ENCODE assay signal across 8 mouse cellular contexts in the genomic region with DNA sequence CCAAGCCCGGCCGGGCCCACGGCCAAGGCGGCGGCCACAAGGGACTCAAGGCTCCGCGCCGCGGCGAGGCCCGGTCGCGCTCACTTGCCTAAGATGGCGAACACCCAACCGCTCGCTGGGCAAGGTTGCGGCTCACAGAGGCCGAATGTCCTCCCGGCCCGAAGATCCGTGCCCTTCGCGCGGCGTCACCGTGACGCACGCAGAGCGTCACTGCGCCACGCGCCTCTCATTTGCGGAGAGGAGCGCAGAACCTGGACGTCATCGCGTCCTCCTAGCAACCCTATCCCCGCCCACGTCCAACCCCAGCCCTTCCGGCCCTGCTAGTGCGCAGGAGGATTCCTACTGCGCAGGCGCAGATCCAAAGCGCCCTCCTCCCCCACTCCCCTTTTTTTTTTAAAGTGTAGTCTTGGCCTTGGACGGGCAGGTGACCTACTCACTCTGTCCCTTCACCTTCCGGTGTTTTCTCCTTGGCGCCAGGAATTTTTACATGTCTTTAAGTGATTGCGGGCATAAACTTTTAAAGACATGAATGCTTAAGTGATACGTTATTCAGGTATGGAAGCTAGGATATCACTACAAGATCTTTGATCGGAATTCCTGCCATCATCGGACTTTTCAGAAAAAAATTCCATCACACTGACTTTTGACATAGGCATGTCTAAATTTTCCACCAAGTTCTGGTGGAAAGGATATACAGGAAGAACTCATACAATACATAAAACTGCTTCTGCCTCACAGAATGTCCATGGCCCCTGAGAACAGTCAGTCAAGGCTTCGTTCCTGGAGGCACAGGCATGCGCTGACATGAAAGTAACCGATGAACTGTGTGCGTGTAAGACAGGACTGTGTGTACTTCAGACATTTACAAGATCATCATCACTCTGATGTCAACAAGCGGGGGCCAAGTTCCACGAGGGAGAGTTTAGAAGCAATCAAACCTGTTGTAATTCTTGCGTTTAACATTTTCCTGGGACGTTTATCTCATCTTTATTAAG. TPM values are rescaled to one million over a fixed set of nuclear protein-coding genes. Genes with fewer than 3 reads are reported as not detected.
DNase-seq lines count a peak whose midpoint lies in the region; ATAC-seq and TF ChIP-seq lines count a peak whose summit lies in the region.

A gene (minus strand): TSS at position 232 of the 995 bp plus-strand sequence.

- peak within 1 kb of the TSS; percentile 85 for H3K4me2 ChIP-seq in heart, embryonic 11.5 days
- peak within 1 kb of the TSS; percentile 56 for H3K4me2 ChIP-seq in kidney, embryonic 16.5 days (replicated peaks; ENCODE audit: low read depth, low read length)
- peak within 1 kb of the TSS; percentile 90 for H3K4me2 ChIP-seq in myocyte (ENCODE audit: low read depth)

- TF ChIP-seq POLR2A in brain, embryonic 14.5 days (IDR thresholded peaks at IDR 0.05; ENCODE audit: borderline replicate concordance, extremely low read depth, insufficient read depth, insufficient read length, poor library complexity, severe bottlenecking): peak; percentile 90
- TF ChIP-seq POLR2A in liver, adult 2 months (IDR thresholded peaks at IDR 0.05; ENCODE audit: extremely low read depth, insufficient read depth, low read length): peak; percentile 99
- peak; percentile 100 for TF ChIP-seq POLR2A in myocyte (IDR thresholded peaks at IDR 0.05; ENCODE audit: insufficient read length, low read depth)

- H3K27ac ChIP-seq in heart, embryonic 11.5 days (ENCODE audit: low read depth, low read length): peak within 1 kb of the TSS; percentile 96
- H3K27ac ChIP-seq in kidney, embryonic 16.5 days (ENCODE audit: low read length): peak within 1 kb of the TSS; percentile 93
- peak within 1 kb of the TSS; percentile 88 for H3K27ac ChIP-seq in liver, adult 2 months (replicated peaks; ENCODE audit: insufficient read depth, low read depth, low read length)

- H3ac ChIP-seq in C2C12 (ENCODE audit: control insufficient read depth, insufficient read length, low read depth) (peak within 1 kb of the TSS; percentile 98), myocyte (ENCODE audit: control insufficient read depth, insufficient read length) (peak within 1 kb of the TSS; percentile 71)

- H3K79me2 ChIP-seq in C2C12 (ENCODE audit: control insufficient read depth, insufficient read depth) (peaks cover 46% of the 10 kb centered on the region), myocyte (ENCODE audit: control insufficient read depth, insufficient read depth) (peaks cover 39% of the 10 kb centered on the region)
- H3K79me2 ChIP-seq in liver, adult 2 months (ENCODE audit: control insufficient read depth, insufficient read depth, low read length): peaks cover 9% of the 10 kb centered on the region; the same call in 1 of the 2 replicates

- H3K27me3 ChIP-seq in C2C12 (ENCODE audit: control insufficient read depth, insufficient read depth, insufficient read length) (no peaks in the 10 kb centered on the region), myocyte (ENCODE audit: control insufficient read depth, insufficient read depth, insufficient read length) (no peaks in the 10 kb centered on the region)
- H3K27me3 ChIP-seq in erythroblast, embryonic 14.5 days (ENCODE audit: control insufficient read depth): no peaks in the 10 kb centered on the region
- H3K27me3 ChIP-seq in heart, embryonic 11.5 days (ENCODE audit: control insufficient read depth, insufficient read depth, low read length): no peaks in the 10 kb centered on the region
- H3K27me3 ChIP-seq in kidney, embryonic 16.5 days (ENCODE audit: insufficient read depth, low read length): no peaks in the 10 kb centered on the region
- no peaks in the 10 kb centered on the region for H3K27me3 ChIP-seq in liver, adult 2 months (ENCODE audit: control insufficient read depth, insufficient read depth, low read length)
- H3K27me3 ChIP-seq in splenic B cell, adult 2 months (ENCODE audit: control insufficient read depth, insufficient read depth, low read length, poor library complexity, severe bottlenecking): no peaks in the 10 kb centered on the region

- ATAC-seq in heart, embryonic 11.5 days (replicated peaks; ENCODE audit: insufficient number of reproducible peaks, low FRiP score, low TSS enrichment): peak; percentile 99
- peak; percentile 99 for ATAC-seq in kidney, embryonic 16.5 days (ENCODE audit: low FRiP score, low TSS enrichment)

- WGBS in heart, embryonic 11.5 days (ENCODE audit: insufficient replicate concordance): 11% methylated on average over 59 of the region's 59 CpGs
- 11% methylated on average over 59 of the region's 59 CpGs for WGBS in kidney, embryonic 16.5 days
- WGBS in liver, adult 2 months: 6% methylated on average over 59 of the region's 59 CpGs

- no peaks in the 10 kb centered on the region for H3K9me3 ChIP-seq in erythroblast, embryonic 14.5 days (ENCODE audit: control insufficient read depth, low read length)
- no peaks in the 10 kb centered on the region for H3K9me3 ChIP-seq in heart, embryonic 11.5 days (replicated peaks; ENCODE audit: control insufficient read depth, low read length)
- H3K9me3 ChIP-seq in kidney, embryonic 16.5 days (ENCODE audit: low read length): no peaks in the 10 kb centered on the region

- peaks cover 42% of the 10 kb centered on the region for H3K79me3 ChIP-seq in C2C12 (ENCODE audit: low read depth)

- peak within 1 kb of the TSS; percentile 95 for H3K9ac ChIP-seq in heart, embryonic 11.5 days (ENCODE audit: low read depth, low read length)
- H3K9ac ChIP-seq in kidney, embryonic 16.5 days (replicated peaks; ENCODE audit: low read length): peak within 1 kb of the TSS; percentile 97
- H3K9ac ChIP-seq in liver, adult 2 months (ENCODE audit: low read depth, low read length): peak within 1 kb of the TSS; percentile 89

- no peak for TF ChIP-seq CTCF in C2C12 (IDR thresholded peaks at IDR 0.05; ENCODE audit: control insufficient read depth, insufficient read depth, insufficient read length)
- no peak for TF ChIP-seq CTCF in brain, embryonic 14.5 days (IDR thresholded peaks at IDR 0.05; ENCODE audit: borderline replicate concordance, extremely low read depth, insufficient read depth, insufficient read length)
- no peak for TF ChIP-seq CTCF in liver, adult 2 months (IDR thresholded peaks at IDR 0.05; ENCODE audit: low read depth, low read length)

- H3K4me3 ChIP-seq in C2C12 (ENCODE audit: insufficient read depth, poor library complexity, severe bottlenecking): peak within 1 kb of the TSS; percentile 98
- H3K4me3 ChIP-seq in erythroblast, embryonic 14.5 days (replicated peaks): peak within 1 kb of the TSS; percentile 82
- peak within 1 kb of the TSS; percentile 97 for H3K4me3 ChIP-seq in heart, embryonic 11.5 days (ENCODE audit: low read depth, low read length)
- peak within 1 kb of the TSS; percentile 95 for H3K4me3 ChIP-seq in kidney, embryonic 16.5 days (ENCODE audit: low read length)
- H3K4me3 ChIP-seq in liver, adult 2 months (ENCODE audit: insufficient read depth, low read depth, low read length): peak within 1 kb of the TSS; percentile 71
- H3K4me3 ChIP-seq in myocyte: peak within 1 kb of the TSS; percentile 80

- H3K4me1 ChIP-seq in erythroblast, embryonic 14.5 days (ENCODE audit: control insufficient read depth): peaks cover 43% of the 10 kb centered on the region
- peaks cover 23% of the 10 kb centered on the region for H3K4me1 ChIP-seq in heart, embryonic 11.5 days (ENCODE audit: control insufficient read depth, insufficient read depth, low read length)
- peaks cover 28% of the 10 kb centered on the region for H3K4me1 ChIP-seq in kidney, embryonic 16.5 days (ENCODE audit: insufficient read depth, low read length)
- peaks cover 5% of the 10 kb centered on the region; the same call in 1 of the 2 replicates for H3K4me1 ChIP-seq in liver, adult 2 months (ENCODE audit: control insufficient read depth, insufficient read depth, low read length)

- peak; percentile 100 for DNase-seq in brain, embryonic 14.5 days (ENCODE audit: low read depth)
- peak; percentile 96 for DNase-seq in liver, adult 2 months (ENCODE audit: extremely low read depth, low read depth, low spot score)
- peak; percentile 100 for DNase-seq in splenic B cell, adult 2 months (ENCODE audit: low read depth, low spot score)

- peaks cover 39% of the 10 kb centered on the region for H3K36me3 ChIP-seq in C2C12 (ENCODE audit: control insufficient read depth, insufficient read depth)
- H3K36me3 ChIP-seq in erythroblast, embryonic 14.5 days (ENCODE audit: control insufficient read depth): peaks cover 35% of the 10 kb centered on the region
- H3K36me3 ChIP-seq in heart, embryonic 11.5 days (ENCODE audit: control insufficient read depth, insufficient read depth, low read length): peaks cover 21% of the 10 kb centered on the region
- peaks cover 26% of the 10 kb centered on the region for H3K36me3 ChIP-seq in kidney, embryonic 16.5 days (ENCODE audit: insufficient read depth, low read length)
- peaks cover 23% of the 10 kb centered on the region for H3K36me3 ChIP-seq in liver, adult 2 months (ENCODE audit: control insufficient read depth, insufficient read depth, low read length)
- H3K36me3 ChIP-seq in myocyte (ENCODE audit: control insufficient read depth, insufficient read depth): peaks cover 27% of the 10 kb centered on the region
- H3K36me3 ChIP-seq in splenic B cell, adult 2 months (ENCODE audit: control insufficient read depth, insufficient read depth, low read length, poor library complexity, severe bottlenecking): peaks cover 12% of the 10 kb centered on the region

TF ChIP-seq in C2C12, 6 proteins besides CTCF, POLR2A, EP300 and RAD21:
- no peak for TF ChIP-seq MYOG (IDR thresholded peaks at IDR 0.05; ENCODE audit: control insufficient read depth, extremely low read depth, insufficient read length)
- no peak for TF ChIP-seq CEBPB (IDR thresholded peaks at IDR 0.05; ENCODE audit: low read depth)
- TF ChIP-seq USF1 (IDR thresholded peaks at IDR 0.05; ENCODE audit: low read depth): peak; percentile 29
- no peak for TF ChIP-seq MYOD1 (IDR thresholded peaks at IDR 0.05; ENCODE audit: control insufficient read depth, insufficient read length, low read depth)
- TF ChIP-seq MAX (IDR thresholded peaks at IDR 0.05): peak; percentile 48

TF ChIP-seq in myocyte, 11 proteins besides CTCF, POLR2A, EP300 and RAD21 (continues in another document):
- TF ChIP-seq MYOD1 (IDR thresholded peaks at IDR 0.05; ENCODE audit: control insufficient read depth in 1 of 3, insufficient read length in 2 of 3, low read depth in 2 of 3) (peak in 1 of 3 experiments; percentile 2), MYOG (IDR thresholded peaks at IDR 0.05; ENCODE audit: control insufficient read depth in 1 of 3, insufficient read depth in 1 of 3, insufficient read length in 2 of 3, low read depth in 2 of 3) (no peak), USF1 (IDR thresholded peaks at IDR 0.05; ENCODE audit: low read depth) (no peak), MAX (IDR thresholded peaks at IDR 0.05; ENCODE audit: low read depth) (no peak)

RNA-seq across cellular contexts. Expression of the gene that starts here (rescaled TPM):
- polyA plus RNA-seq in C2C12 (2012; fragmentation: generic; extraction: Trizol) (722 TPM), myocyte (2012; fragmentation: generic; extraction: Trizol) (846 TPM)
- 348 and 411 TPM in 2 replicates for polyA plus RNA-seq in brain, embryonic 14.5 days (2012; rRNA removed)
- polyA plus RNA-seq in erythroblast, embryonic 14.5 days (2012): 18.7 and 21.2 TPM in 2 replicates
- 838 and 861 TPM in 2 replicates for polyA plus RNA-seq in heart, embryonic 11.5 days (2014; fragmentation: Nextera tagmentation; extraction: Ambion mirVana)
- polyA plus RNA-seq in kidney, embryonic 16.5 days (2015; fragmentation: Nextera tagmentation; extraction: Ambion mirVana): 673 and 685 TPM in 2 replicates
- total RNA-seq in liver, adult 2 months (2014; rRNA removed): 222 and 288 TPM in 2 replicates
- 269 and 371 TPM in 2 replicates for polyA plus RNA-seq in liver, adult 2 months (2012; rRNA removed)

Comparison
In these comparisons a context has a peak if more than half of its experiments do, and no peak if none do; other contexts are left out.
1. Peak in every context shown above with its lines: DNase-seq, ATAC-seq, H3K4me3 ChIP-seq and H3K27ac ChIP-seq.
2. RNA of the gene that starts here (polyA plus RNA-seq): 846 TPM in myocyte (single experiment), 838 to 861 TPM in heart, embryonic 11.5 days, 722 TPM in C2C12 (single experiment), 673 to 685 TPM in kidney, embryonic 16.5 days, 348 to 411 TPM in brain, embryonic 14.5 days and 269 to 371 TPM in liver, adult 2 months; 18.7 to 21.2 TPM in erythroblast, embryonic 14.5 days; every median in the first group is over 10 times any median in the second.